Mouse (Mus musculus) Patski (cell line): ENCODE measurements around the gene Dirc2. TPM values are rescaled to one million over a fixed set of nuclear protein-coding genes. Genes with fewer than 3 reads are reported as not detected.

ENCODE experiments used
- ATAC-seq: fragments of 100-300 bp; one replicate; pipeline ENCODE4 v1.8.0; 2021
- CTCF ChIA-PET: fragments of 350-600 bp; sonication (Branson Sonifier 250); formaldehyde crosslinking; loops from one replicate; lab custom pipeline; 2022; ENCODE audit warnings: inconsistent platforms; lab: Charles Lee
- POLR2A ChIA-PET: fragments of 350-600 bp; sonication (Branson Sonifier 250); formaldehyde crosslinking; loops from one replicate; lab custom pipeline; 2022; ENCODE audit warnings: antibody characterized with exemption, inconsistent platforms; lab: Charles Lee
- DNase-seq: peaks from one replicate; pipeline ENCODE4 v3.0.0-alpha.2; 2011; ENCODE audit warnings: low read depth, low spot score
- H3K27me3 ChIP-seq: fragments of 371-371 bp; one replicate; pipeline ENCODE4 v1.5.1; 2021
- CTCF ChIP-seq: fragments of 100-300 bp; IDR thresholded peaks from one replicate; pipeline ENCODE4 v1.5.1; 2021
- in situ Hi-C: fragments of 300-500 bp; cut with MboI; formaldehyde crosslinking; loops from 3 replicates; pipeline ENCODE4 v1.11.1; 2018; ENCODE audit warnings: low pct_unique_long_range_greater_than_20kb, mixed read lengths
- polyA plus RNA-seq: library from polyadenylated mRNA; unstranded; gene quantifications from one replicate; pipeline ENCODE4 v1.2.3, GENCODE M21; 2021

Dirc2 gene
- polyA plus RNA-seq, 1 experiment from 2014 or later: 48.9 TPM

DNA sequence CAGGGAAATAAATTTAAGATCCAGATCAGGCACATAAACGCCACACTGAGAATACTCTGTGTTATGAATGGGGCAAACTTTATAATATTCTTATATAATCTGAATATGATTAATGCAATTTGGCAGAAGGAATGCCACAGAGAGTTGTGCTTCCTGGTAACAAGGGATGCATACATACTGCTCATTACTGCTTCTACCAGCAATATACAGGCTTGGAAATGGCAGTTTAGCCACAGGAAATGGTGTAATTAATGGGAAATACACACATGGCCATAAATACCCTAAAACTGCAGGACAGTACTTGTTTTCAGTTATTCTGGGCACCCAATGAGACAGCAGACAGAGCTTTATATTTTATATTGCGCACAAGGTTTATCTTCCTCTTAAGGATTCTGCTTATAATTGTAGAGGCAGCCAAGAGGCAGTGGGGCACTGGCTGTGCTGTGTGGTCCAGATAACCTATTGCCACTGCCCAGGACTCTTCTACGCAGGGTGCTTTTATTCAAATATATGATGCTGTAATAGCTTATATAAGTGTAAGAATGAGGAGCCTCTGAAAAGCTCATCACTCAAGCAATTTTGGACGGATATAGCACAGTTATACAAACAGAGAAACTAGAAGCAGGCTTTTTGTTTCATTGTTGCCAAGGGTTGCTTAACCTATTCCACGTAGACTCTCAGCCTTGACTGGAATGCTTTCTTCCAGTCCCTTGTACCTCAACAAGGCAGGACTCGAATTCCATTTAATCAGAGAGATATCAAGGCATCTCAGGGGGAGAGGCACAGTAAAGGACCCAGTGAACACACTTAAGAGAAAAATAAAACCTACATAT lies 13.4 kb downstream of the Dirc2 start:
- in situ Hi-C loops: no loop called here
- no peaks in the 10 kb centered on the region for H3K27me3 ChIP-seq
- ChIA-PET POLR2A (no interaction called here), CTCF (no interaction called here)
- ATAC-seq (no peak), DNase-seq (no peak)
- no peak for TF ChIP-seq CTCF

DNA sequence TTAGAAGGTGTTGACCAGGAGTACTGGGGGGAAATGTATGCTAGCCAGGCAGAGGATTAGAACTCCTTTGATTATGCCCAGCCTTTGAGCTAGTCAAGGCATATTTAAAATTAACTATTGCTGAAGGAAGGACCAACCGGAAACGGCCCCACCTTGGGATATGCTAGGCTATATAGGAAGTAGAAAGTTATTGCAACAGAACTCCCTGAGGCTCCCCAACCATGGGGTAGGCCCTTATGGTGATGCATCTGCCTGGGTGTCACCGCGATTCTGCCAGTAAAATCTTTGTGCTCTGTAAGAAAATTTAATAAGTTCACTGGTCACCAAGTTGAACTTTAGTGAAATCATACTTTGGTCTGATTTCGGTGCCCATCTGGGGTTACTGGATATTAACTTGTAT lies 15.2 kb downstream of the Dirc2 start:
- ChIA-PET POLR2A (interaction anchor here (0.7 kb wide), 1 partner anchor 10 kb away, joined by 3 read pairs; no protein-coding TSS in a partner anchor), CTCF (no interaction called here)
- no peaks in the 10 kb centered on the region for H3K27me3 ChIP-seq
- TF ChIP-seq CTCF: no peak
- in situ Hi-C loops: no loop called here
- ATAC-seq: no peak
- no peak for DNase-seq

DNA sequence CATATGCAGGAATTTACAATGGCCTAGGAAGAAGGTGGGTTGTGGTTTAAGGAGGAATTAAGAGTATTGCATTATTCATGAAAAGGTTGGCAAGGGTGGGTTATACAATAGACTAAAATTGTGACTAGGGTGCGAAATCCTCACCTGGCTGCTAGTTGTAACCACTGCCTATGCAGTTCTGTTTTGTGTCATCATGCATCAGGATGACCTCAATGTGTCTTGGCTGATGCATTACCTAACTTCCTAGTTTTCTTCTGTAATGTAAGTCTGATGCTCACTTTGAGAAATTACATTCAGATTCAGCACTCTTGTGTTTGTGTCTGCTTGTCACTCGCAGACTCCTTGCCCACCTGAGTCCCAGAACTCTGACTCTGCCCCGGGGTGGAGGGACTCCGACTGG lies 17.3 kb downstream of the Dirc2 start:
- no peak for TF ChIP-seq CTCF
- ChIA-PET POLR2A (no interaction called here), CTCF (no interaction called here)
- in situ Hi-C loops: no loop called here
- ATAC-seq (no peak), DNase-seq (no peak)
- no peaks in the 10 kb centered on the region for H3K27me3 ChIP-seq

DNA sequence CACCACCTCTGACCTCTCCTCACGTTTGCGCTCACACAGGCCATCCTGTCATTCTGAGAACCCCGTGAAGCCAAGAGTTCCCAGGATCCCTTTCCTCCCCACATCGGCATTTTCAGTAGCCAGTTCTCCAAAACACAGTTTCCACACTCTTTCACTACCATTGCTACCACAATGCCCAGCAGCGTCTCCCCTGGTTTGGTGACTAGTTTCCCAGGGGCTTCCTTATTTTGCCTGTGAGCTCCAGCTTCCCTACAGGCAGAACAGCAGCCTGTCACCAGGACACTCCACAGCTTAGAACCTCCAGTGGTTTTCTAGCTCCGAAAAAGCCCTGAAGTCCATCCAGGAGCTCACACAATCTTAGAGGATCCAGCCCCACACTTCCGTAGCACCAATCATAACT lies 19.8 kb downstream of the Dirc2 start:
- DNase-seq: no peak
- POLR2A ChIA-PET: no interaction called here
- CTCF ChIA-PET: interaction anchor here (1.0 kb wide), 1 partner anchor 16 kb away, joined by 3 read pairs; no protein-coding TSS in a partner anchor
- in situ Hi-C loops: no loop called here
- TF ChIP-seq CTCF: no peak
- ATAC-seq: no peak
- no peaks in the 10 kb centered on the region for H3K27me3 ChIP-seq

DNA sequence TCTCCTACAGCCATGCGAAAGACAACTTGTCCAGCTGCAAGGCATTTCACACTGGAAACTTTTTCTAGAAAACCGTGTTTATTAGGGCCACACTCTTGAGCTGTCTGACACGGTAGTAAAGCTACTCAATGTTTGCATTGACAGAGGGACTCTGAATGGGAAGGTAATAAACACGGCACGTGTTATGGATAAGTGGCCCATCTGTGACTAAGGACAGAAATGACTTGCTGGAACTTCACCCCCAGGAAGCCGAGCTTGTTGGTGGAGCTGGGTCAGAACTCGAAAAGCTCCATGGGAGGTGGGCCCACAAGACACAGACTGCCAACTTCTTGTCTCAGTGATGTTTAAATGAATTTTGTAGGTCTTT lies 20.9 kb downstream of the Dirc2 start:
- no peaks in the 10 kb centered on the region for H3K27me3 ChIP-seq
- in situ Hi-C loops: no loop called here
- CTCF ChIA-PET: interaction anchor here (1.9 kb wide), 1 partner anchor 55 kb away, joined by 3 read pairs; no protein-coding TSS in a partner anchor
- ATAC-seq (no peak), DNase-seq (no peak)
- TF ChIP-seq CTCF: no peak
- POLR2A ChIA-PET: no interaction called here

DNA sequence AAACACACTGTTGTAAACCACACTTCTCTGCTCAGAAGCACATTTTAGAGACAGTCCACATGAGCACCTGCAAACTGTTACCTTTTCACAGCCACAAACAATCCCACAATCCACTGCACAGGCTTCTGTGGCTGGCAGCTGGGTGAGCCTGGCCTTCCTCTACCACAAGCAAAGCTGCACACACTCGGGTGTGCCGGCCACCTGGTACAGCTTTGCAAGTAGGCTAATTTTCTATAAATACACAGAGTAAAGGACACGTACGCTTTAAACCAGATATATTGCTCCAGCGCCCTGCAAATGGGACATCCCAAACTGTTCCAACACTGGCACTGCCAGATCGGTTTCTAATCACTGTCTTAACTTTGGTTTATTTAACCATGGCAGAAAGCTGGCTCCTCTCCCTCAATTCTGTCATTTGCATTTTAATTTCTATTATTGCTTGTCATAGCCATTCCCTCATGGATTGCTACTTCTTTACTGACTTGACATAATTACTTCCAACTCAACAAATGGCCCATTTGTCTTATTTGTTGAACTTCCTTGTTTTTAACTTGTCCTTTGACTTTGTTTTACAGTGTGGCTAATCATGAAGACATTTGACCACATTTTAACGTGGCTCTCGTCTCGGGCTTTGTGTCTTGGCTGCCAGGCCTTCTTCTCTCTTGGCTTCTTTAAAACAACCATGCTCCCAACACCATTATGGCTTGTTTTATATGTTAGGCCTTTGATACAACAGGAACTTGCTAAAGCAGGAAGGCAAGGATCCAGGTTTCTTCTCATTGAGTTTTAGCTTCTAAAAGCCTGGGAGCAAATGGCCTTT lies 21.5 kb downstream of the Dirc2 start:
- DNase-seq (no peak), ATAC-seq (no peak)
- TF ChIP-seq CTCF: no peak
- POLR2A ChIA-PET: no interaction called here
- CTCF ChIA-PET: interaction anchor here (1.9 kb wide), 1 partner anchor 56 kb away, joined by 3 read pairs; no protein-coding TSS in a partner anchor
- no peaks in the 10 kb centered on the region for H3K27me3 ChIP-seq
- in situ Hi-C loops: no loop called here

DNA sequence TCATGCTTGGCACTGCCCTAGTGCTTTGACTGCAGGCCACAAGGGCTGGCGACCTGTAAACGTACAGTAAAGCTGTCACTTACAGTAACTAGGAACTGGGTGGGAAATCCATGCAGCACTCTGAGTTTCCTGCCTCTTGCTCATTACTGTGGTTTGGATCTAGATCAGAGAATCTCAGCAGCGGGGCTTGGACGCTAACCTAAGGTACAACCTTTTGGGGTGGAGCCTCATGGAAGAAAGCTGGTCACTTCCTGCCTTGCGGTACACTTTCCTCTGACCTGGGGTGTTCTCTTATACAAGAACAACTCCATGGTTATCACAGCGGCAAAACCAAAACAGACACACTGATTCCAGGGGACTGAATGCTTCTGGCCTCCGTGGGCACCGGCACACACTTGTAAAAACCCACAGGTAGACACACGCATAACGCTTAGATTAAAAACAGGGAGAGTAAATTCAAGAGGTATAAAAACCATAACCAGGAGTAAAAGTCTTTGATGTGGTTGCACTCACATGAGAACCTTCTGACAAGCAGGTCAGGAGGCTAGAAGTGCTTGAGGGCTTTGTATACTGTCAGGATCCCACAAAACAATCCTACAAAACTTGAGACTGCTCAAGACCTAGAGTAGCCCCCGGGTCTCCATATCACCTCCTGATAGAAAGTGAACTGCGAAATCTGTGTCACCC lies 26.8 kb downstream of the Dirc2 start:
- ATAC-seq: no peak
- POLR2A ChIA-PET: no interaction called here
- in situ Hi-C loops: no loop called here
- no peak for TF ChIP-seq CTCF
- CTCF ChIA-PET: interaction anchor here (1.2 to 1.4 kb wide), 2 partner anchors 9 to 42 kb away, joined by 3 to 4 read pairs; no protein-coding TSS in a partner anchor
- H3K27me3 ChIP-seq: no peaks in the 10 kb centered on the region
- no peak for DNase-seq

DNA sequence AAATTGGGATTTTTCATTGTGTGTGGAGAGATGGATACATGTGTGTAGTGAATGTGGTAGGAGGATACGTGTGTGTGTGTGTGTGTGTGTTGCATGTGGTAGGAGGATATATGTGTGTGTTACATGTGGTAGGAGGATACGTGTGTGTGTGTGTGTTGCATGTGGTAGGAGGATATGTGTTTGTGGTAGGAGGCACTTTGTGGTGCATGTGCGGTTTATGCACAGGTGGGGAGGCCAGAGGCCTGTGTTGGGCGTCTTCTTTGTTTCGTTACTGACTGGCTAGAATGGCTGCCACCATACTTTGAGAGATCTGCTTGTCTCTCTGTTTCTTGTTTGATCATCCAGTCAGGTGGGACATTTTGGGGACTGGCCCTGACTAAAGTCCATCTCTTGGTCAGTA lies 27.5 kb downstream of the Dirc2 start:
- DNase-seq (no peak), ATAC-seq (no peak)
- H3K27me3 ChIP-seq: no peaks in the 10 kb centered on the region
- ChIA-PET CTCF (no interaction called here), POLR2A (interaction anchor here (0.6 kb wide), 1 partner anchor 425 kb away, joined by 4 read pairs; no protein-coding TSS in a partner anchor)
- in situ Hi-C loops: no loop called here
- TF ChIP-seq CTCF: no peak

DNA sequence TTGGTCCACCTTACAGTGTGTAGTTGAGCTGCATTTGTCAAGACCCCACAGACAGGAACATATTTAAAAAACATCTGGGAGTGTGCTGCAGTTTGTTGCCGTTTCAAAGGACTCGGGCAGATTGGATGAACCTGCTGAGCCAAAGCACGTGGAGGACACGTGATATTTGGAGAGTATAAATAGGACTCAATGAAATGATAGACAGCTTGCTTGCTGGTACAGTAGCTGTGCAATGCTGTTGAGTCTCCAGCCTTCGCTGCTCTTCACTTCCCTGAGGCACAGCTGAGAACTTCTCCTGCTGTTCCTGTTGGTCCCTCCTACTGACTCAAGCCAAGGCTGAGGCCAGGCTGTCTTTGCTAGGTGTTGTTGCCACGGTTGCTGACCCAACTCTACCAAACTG lies 28.2 kb downstream of the Dirc2 start:
- in situ Hi-C loops: no loop called here
- ATAC-seq: no peak

DNA sequence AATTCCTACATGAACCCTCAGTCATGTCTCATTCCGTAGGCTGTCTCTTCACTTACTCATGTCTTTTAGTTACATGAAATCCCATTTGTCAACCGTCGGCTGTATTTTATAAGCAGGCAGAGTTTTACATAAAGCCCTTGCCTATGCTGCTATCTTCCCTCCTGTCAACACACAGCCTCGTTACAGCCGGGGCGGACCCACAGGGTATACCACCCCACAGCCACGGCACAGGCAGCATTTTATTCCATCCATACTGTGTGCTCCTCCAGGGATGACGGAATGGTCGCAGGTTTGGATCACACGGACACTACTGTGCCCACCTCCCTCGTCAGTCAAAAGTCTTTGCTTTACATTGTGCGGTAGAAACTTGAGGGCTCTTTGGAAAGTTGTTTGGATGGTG lies 28.8 kb downstream of the Dirc2 start:
- ATAC-seq: no peak
- TF ChIP-seq CTCF: no peak
- in situ Hi-C loops: no loop called here
- DNase-seq: no peak
- no peaks in the 10 kb centered on the region for H3K27me3 ChIP-seq
- ChIA-PET CTCF (no interaction called here), POLR2A (no interaction called here)

More for the DNA sequence above, 28.2 kb downstream of the Dirc2 start:
- CTCF ChIA-PET: no interaction called here
- DNase-seq: no peak
- TF ChIP-seq CTCF: no peak
- POLR2A ChIA-PET: interaction anchor here (0.6 kb wide), 1 partner anchor 424 kb away, joined by 4 read pairs; no protein-coding TSS in a partner anchor
- H3K27me3 ChIP-seq: no peaks in the 10 kb centered on the region
